Mouse (Mus musculus) heart, embryonic 11.5 days (tissue): ENCODE results near the gene Ifi209. TPM values are rescaled to one million over a fixed set of nuclear protein-coding genes. Genes with fewer than 3 reads are reported as not detected.
"Not testable (repeated sequence)": the region's sequence is repeated elsewhere in the genome, so short reads cannot be mapped to it uniquely, and the experiment has no call there.

Source experiments
- ATAC-seq: fragments of 200-750 bp; cut with Nextera tagmentation; replicated peaks from 2 replicates; pipeline ENCODE4 v1.8.0; 2017; ENCODE audit warnings: moderate library complexity; ENCODE audit not compliant: insufficient number of reproducible peaks, low FRiP score, low TSS enrichment
- H3K27ac ChIP-seq: fragments of 300-500 bp; sonication (generic); 2 replicates; pipeline ENCODE4 v1.5.1; 2014; ENCODE audit warnings: mild to moderate bottlenecking, low read depth, low read length
- H3K27me3 ChIP-seq: fragments of 300-500 bp; sonication (generic); 2 replicates; pipeline ENCODE4 v1.6.1; 2014; ENCODE audit warnings: mild to moderate bottlenecking, low read length, mixed read lengths; ENCODE audit not compliant: control insufficient read depth, insufficient read depth
- H3K36me3 ChIP-seq: fragments of 300-500 bp; sonication (generic); 2 replicates; pipeline ENCODE4 v1.6.1; 2014; ENCODE audit warnings: mild to moderate bottlenecking, low read length, moderate library complexity, mixed read lengths; ENCODE audit not compliant: control insufficient read depth, insufficient read depth
- H3K4me1 ChIP-seq: fragments of 300-500 bp; sonication (generic); 2 replicates; pipeline ENCODE4 v1.6.1; 2014; ENCODE audit warnings: low read length; ENCODE audit not compliant: control insufficient read depth, insufficient read depth
- H3K4me2 ChIP-seq: fragments of 300-500 bp; sonication (generic); 2 replicates; pipeline ENCODE4 v1.6.1; 2014; ENCODE audit warnings: mild to moderate bottlenecking, moderate library complexity
- H3K4me3 ChIP-seq: fragments of 300-500 bp; sonication (generic); 2 replicates; pipeline ENCODE4 v1.5.1; 2014; ENCODE audit warnings: low read depth, low read length
- H3K9ac ChIP-seq: fragments of 300-500 bp; sonication (generic); 2 replicates; pipeline ENCODE4 v1.6.1; 2014; ENCODE audit warnings: mild to moderate bottlenecking, low read depth, low read length, moderate library complexity
- H3K9me3 ChIP-seq: fragments of 300-500 bp; sonication (generic); replicated peaks from 2 replicates; pipeline ENCODE4 v1.6.1; 2016; ENCODE audit warnings: low read length; ENCODE audit not compliant: control insufficient read depth
- WGBS: fragments of 180-500 bp; shearing (Covaris S2); extraction: QIAGEN DNeasy Blood & Tissue Kit; methylation state at CpG from one replicate; pipeline ENCODE4 v1.1.7; 2014; ENCODE audit not compliant: insufficient replicate concordance; 5-methylcytosine and 5-hydroxymethylcytosine counted together
- polyA plus RNA-seq: library from polyadenylated mRNA; unstranded; fragments of >200 nt; fragmentation: Nextera tagmentation; extraction: Ambion mirVana; gene quantifications from 2 replicates; pipeline ENCODE4 v1.2.1, GENCODE M21; 2014

Ifi209 gene
- polyA plus RNA-seq: 0.10 TPM in 1 of 2 replicates, not detected in the other

GRCm38 (mm10) chr1:173630622-173631021 lies at the start of gene Ifi209:
Gene Ifi209 (plus strand): TSS chr1:173630917.
- WGBS: 72% methylated on average over 2 of the region's 2 CpGs
- not testable (repeated sequence) for H3K4me1 ChIP-seq, H3K36me3 ChIP-seq, H3K27me3 ChIP-seq, ATAC-seq, H3K4me2 ChIP-seq, H3K4me3 ChIP-seq, H3K9ac ChIP-seq, H3K9me3 ChIP-seq, H3K27ac ChIP-seq

GRCm38 (mm10) chr1:173589698-173590097 lies 41.0 kb upstream of the Ifi209 start:
- WGBS: 85% methylated on average over 2 of the region's 2 CpGs
- not testable (repeated sequence) for H3K9me3 ChIP-seq, H3K9ac ChIP-seq, ATAC-seq, H3K27me3 ChIP-seq, H3K4me3 ChIP-seq, H3K4me1 ChIP-seq, H3K4me2 ChIP-seq, H3K27ac ChIP-seq, H3K36me3 ChIP-seq

GRCm38 (mm10) chr1:173598838-173599494 lies 31.8 kb upstream of the Ifi209 start, which contains the start of gene Ifi213:
Gene Ifi213 (minus strand): TSS chr1:173599274.
- not testable (repeated sequence) for H3K36me3 ChIP-seq, ATAC-seq, H3K9me3 ChIP-seq, H3K4me2 ChIP-seq, H3K4me3 ChIP-seq, H3K27me3 ChIP-seq, H3K27ac ChIP-seq, H3K4me1 ChIP-seq, H3K9ac ChIP-seq
- 65% methylated on average over 3 of the region's 3 CpGs for WGBS

GRCm38 (mm10) chr1:173610291-173610690 lies 20.4 kb upstream of the Ifi209 start:
- H3K4me1 ChIP-seq, H3K4me3 ChIP-seq, H3K9ac ChIP-seq, H3K4me2 ChIP-seq, ATAC-seq, H3K9me3 ChIP-seq, H3K36me3 ChIP-seq, H3K27me3 ChIP-seq, H3K27ac ChIP-seq: not testable (repeated sequence)
- 69% methylated on average over 3 of the region's 3 CpGs for WGBS

- 76% methylated on average over 2 of the region's 2 CpGs for WGBS
- H3K4me2 ChIP-seq, ATAC-seq, H3K27ac ChIP-seq, H3K36me3 ChIP-seq, H3K9me3 ChIP-seq, H3K4me1 ChIP-seq, H3K9ac ChIP-seq, H3K4me3 ChIP-seq, H3K27me3 ChIP-seq: not testable (repeated sequence)
These were observed 8.5 kb upstream of the Ifi209 start for GRCm38 (mm10) chr1:173622216-173622615.

GRCm38 (mm10) chr1:173624052-173624451 lies 6.7 kb upstream of the Ifi209 start:
- 84% methylated on average over 2 of the region's 2 CpGs for WGBS
- H3K27me3 ChIP-seq: no peaks in the 10 kb centered on the region
- no peak overlapping the region for H3K27ac ChIP-seq
- H3K4me2 ChIP-seq: no peak overlapping the region
- ATAC-seq: no peak
- H3K9me3 ChIP-seq: no peaks in the 10 kb centered on the region
- no peak overlapping the region for H3K4me3 ChIP-seq
- no peak overlapping the region for H3K9ac ChIP-seq
- H3K36me3 ChIP-seq: no peaks in the 10 kb centered on the region
- no peaks in the 10 kb centered on the region for H3K4me1 ChIP-seq

- WGBS: 69% methylated on average over 2 of the region's 2 CpGs
- no peak overlapping the region for H3K4me2 ChIP-seq
- H3K9ac ChIP-seq: no peak overlapping the region
- H3K27ac ChIP-seq: no peak overlapping the region
- H3K4me3 ChIP-seq: no peak overlapping the region
- ATAC-seq: no peak
- no peaks in the 10 kb centered on the region for H3K9me3 ChIP-seq
- no peaks in the 10 kb centered on the region for H3K4me1 ChIP-seq
- no peaks in the 10 kb centered on the region for H3K27me3 ChIP-seq
- no peaks in the 10 kb centered on the region for H3K36me3 ChIP-seq
These were observed 4.0 kb upstream of the Ifi209 start for GRCm38 (mm10) chr1:173626686-173627085.

GRCm38 (mm10) chr1:173633969-173634645 lies 3.4 kb downstream of the Ifi209 start:
- no peak for ATAC-seq
- no peaks in the 10 kb centered on the region for H3K9me3 ChIP-seq
- H3K4me1 ChIP-seq: no peaks in the 10 kb centered on the region
- no peak overlapping the region for H3K4me3 ChIP-seq
- no peaks in the 10 kb centered on the region for H3K36me3 ChIP-seq
- 82% methylated on average over 5 of the region's 5 CpGs for WGBS
- no peak overlapping the region for H3K9ac ChIP-seq
- no peak overlapping the region for H3K27ac ChIP-seq
- no peaks in the 10 kb centered on the region for H3K27me3 ChIP-seq
- H3K4me2 ChIP-seq: no peak overlapping the region

- H3K36me3 ChIP-seq: no peaks in the 10 kb centered on the region
- H3K4me3 ChIP-seq: no peak overlapping the region
- H3K9me3 ChIP-seq: no peaks in the 10 kb centered on the region
- 72% methylated on average over 2 of the region's 2 CpGs for WGBS
- no peak for ATAC-seq
- no peaks in the 10 kb centered on the region for H3K4me1 ChIP-seq
- H3K4me2 ChIP-seq: no peak overlapping the region
- H3K9ac ChIP-seq: no peak overlapping the region
- no peak overlapping the region for H3K27ac ChIP-seq
- H3K27me3 ChIP-seq: no peaks in the 10 kb centered on the region
These were observed 14.7 kb downstream of the Ifi209 start for GRCm38 (mm10) chr1:173645393-173645792.
